Mouse (Mus musculus) lung, postnatal 0 days (tissue): Measurements from ENCODE around the gene Trim40.

Source experiments
- CTCF ChIP-seq: IDR thresholded peaks from 2 replicates; pipeline ENCODE4 v1.5.1; 2016; ENCODE audit warnings: antibody characterized with exemption, mild to moderate bottlenecking
- EP300 ChIP-seq: IDR thresholded peaks from 2 replicates; pipeline ENCODE4 v1.6.1; 2016; ENCODE audit warnings: antibody characterized with exemption, mild to moderate bottlenecking, control low read depth

DNA sequence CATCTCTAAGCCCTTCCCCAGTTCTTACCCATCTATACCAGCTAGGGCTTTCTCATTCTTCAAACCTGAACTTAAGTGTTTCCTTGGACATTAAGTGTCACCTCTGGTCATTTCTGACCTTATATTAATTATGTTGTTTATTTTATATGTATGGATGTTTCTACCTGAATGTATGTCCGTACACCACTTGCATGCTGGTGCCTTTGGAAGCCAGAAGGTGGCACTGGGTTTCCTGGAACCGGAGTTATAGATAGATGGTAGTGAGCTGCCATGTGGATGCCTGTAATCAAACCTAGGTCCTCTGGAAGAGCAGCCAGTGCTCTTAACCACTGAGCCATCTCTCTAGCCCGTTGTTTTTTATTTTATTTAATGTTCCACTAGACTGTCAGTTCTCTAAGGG, 34.4 kb downstream of the Trim40 start:
- no peak for TF ChIP-seq CTCF
- TF ChIP-seq EP300 = no peak
